Mouse (Mus musculus) liver, embryonic 15.5 days (tissue): ENCODE results near the gene 1700015F17Rik. TPM values are rescaled to one million over a fixed set of nuclear protein-coding genes. Genes with fewer than 3 reads are reported as not detected.
A peak's percentile ranks its signal among the peaks of the same experiment; 100 is the strongest.

Experiments
- ATAC-seq: fragments of 200-750 bp; cut with Nextera tagmentation; 2 replicates; pipeline ENCODE4 v1.8.0; 2017; ENCODE audit warnings: moderate number of reproducible peaks, mild to moderate bottlenecking, moderate library complexity; ENCODE audit not compliant: insufficient read depth
- H3K27ac ChIP-seq: fragments of 300-500 bp; sonication (generic); replicated peaks from 2 replicates; pipeline ENCODE4 v1.5.1; 2015; ENCODE audit warnings: mild to moderate bottlenecking, inconsistent platforms
- H3K27me3 ChIP-seq: fragments of 300-500 bp; sonication (generic); 2 replicates; pipeline ENCODE4 v1.6.1; 2015; ENCODE audit warnings: mild to moderate bottlenecking, inconsistent platforms
- H3K36me3 ChIP-seq: fragments of 300-500 bp; sonication (generic); replicated peaks from 2 replicates; pipeline ENCODE4 v1.6.1; 2015; ENCODE audit warnings: moderate library complexity, mild to moderate bottlenecking, inconsistent platforms
- H3K4me1 ChIP-seq: fragments of 300-500 bp; sonication (generic); replicated peaks from 2 replicates; pipeline ENCODE4 v1.6.1; 2015; ENCODE audit warnings: inconsistent platforms
- H3K4me2 ChIP-seq: fragments of 300-500 bp; sonication (generic); 2 replicates; pipeline ENCODE4 v1.6.1; 2015; ENCODE audit warnings: moderate library complexity, mild to moderate bottlenecking, inconsistent platforms
- H3K4me3 ChIP-seq: fragments of 300-500 bp; sonication (generic); replicated peaks from 2 replicates; pipeline ENCODE4 v1.5.1; 2015; ENCODE audit warnings: mild to moderate bottlenecking, inconsistent platforms
- H3K9ac ChIP-seq: fragments of 300-500 bp; sonication (generic); 2 replicates; pipeline ENCODE4 v1.6.1; 2015; ENCODE audit warnings: moderate library complexity, mild to moderate bottlenecking, inconsistent platforms
- H3K9me3 ChIP-seq: fragments of 300-500 bp; sonication (generic); replicated peaks from 2 replicates; pipeline ENCODE4 v1.6.1; 2016; ENCODE audit warnings: inconsistent platforms
- WGBS: fragments of 180-500 bp; shearing (Covaris S2); methylation state at CpG from one replicate; pipeline ENCODE4 v1.1.7; 2015; ENCODE audit warnings: mixed read lengths; ENCODE audit not compliant: insufficient replicate concordance; 5-methylcytosine and 5-hydroxymethylcytosine counted together
- polyA plus RNA-seq: library from polyadenylated mRNA; unstranded; fragments of >200 nt; fragmentation: Nextera tagmentation; extraction: Ambion mirVana; gene quantifications from 2 replicates; pipeline ENCODE4 v1.2.1, GENCODE M21; 2015

1700015F17Rik gene
- not detected in 2 replicates for polyA plus RNA-seq

- Histone ChIP-seq H3K4me1 (no peaks in the 10 kb centered on the region), H3K4me2 (no peak within 1 kb of the TSS), H3K36me3 (no peaks in the 10 kb centered on the region), H3K4me3 (no peak within 1 kb of the TSS), H3K9ac (no peak within 1 kb of the TSS), H3K27me3 (no peaks in the 10 kb centered on the region), H3K27ac (no peak within 1 kb of the TSS), H3K9me3 (no peaks in the 10 kb centered on the region)
- ATAC-seq, result no peak
- 74% methylated on average over 6 of the region's 6 CpGs for WGBS
These were observed at the start of gene 1700015F17Rik for GRCm38 (mm10) chr5:5479043-5479442. Gene 1700015F17Rik, minus strand, starts transcription at chr5:5479143.

GRCm38 (mm10) chr5:5515411-5515810 is 36.5 kb upstream of the 1700015F17Rik start:
- no peak overlapping the region for H3K9ac ChIP-seq
- WGBS, result 63% methylated on average over 5 of the region's 5 CpGs
- no peaks in the 10 kb centered on the region for H3K9me3 ChIP-seq
- peaks cover 10% of the 10 kb centered on the region; the same call in 1 of the 2 replicates for H3K27me3 ChIP-seq
- H3K36me3 ChIP-seq, result no peaks in the 10 kb centered on the region
- H3K4me3 ChIP-seq, result no peak overlapping the region; the same call in 1 of the 2 replicates
- peaks cover 6% of the 10 kb centered on the region for H3K4me1 ChIP-seq
- no peak overlapping the region for H3K4me2 ChIP-seq
- no peak for ATAC-seq
- no peak overlapping the region for H3K27ac ChIP-seq

GRCm38 (mm10) chr5:5514196-5515076 is 35.5 kb upstream of the 1700015F17Rik start, which contains the start of gene Cldn12:
Gene Cldn12, minus strand, starts transcription at chr5:5514958.
- Histone ChIP-seq H3K4me2 (peak within 1 kb of the TSS; percentile 79), H3K27me3 (peaks cover 10% of the 10 kb centered on the region; the same call in 1 of the 2 replicates), H3K9ac (peak within 1 kb of the TSS; percentile 46), H3K4me3 (peak within 1 kb of the TSS; percentile 66), H3K36me3 (no peaks in the 10 kb centered on the region), H3K9me3 (no peaks in the 10 kb centered on the region), H3K27ac (peak within 1 kb of the TSS; percentile 82), H3K4me1 (peaks cover 6% of the 10 kb centered on the region)
- WGBS, result under 1% methylated on average over 79 of the region's 79 CpGs
- peak; percentile 86 for ATAC-seq

GRCm38 (mm10) chr5:5511401-5511800 is 32.5 kb upstream of the 1700015F17Rik start:
- H3K9me3 ChIP-seq, result no peaks in the 10 kb centered on the region
- 58% methylated on average over 3 of the region's 3 CpGs for WGBS
- 0 out of 2 replicates have a peak, but pooled peaks cover 7% of the 10 kb centered on the region for H3K27me3 ChIP-seq
- peaks cover 6% of the 10 kb centered on the region for H3K4me1 ChIP-seq
- no peak overlapping the region for H3K4me2 ChIP-seq
- ATAC-seq, result no peak
- no peak overlapping the region for H3K27ac ChIP-seq
- H3K4me3 ChIP-seq, result no peak overlapping the region
- no peak overlapping the region for H3K9ac ChIP-seq
- H3K36me3 ChIP-seq, result no peaks in the 10 kb centered on the region

DNA sequence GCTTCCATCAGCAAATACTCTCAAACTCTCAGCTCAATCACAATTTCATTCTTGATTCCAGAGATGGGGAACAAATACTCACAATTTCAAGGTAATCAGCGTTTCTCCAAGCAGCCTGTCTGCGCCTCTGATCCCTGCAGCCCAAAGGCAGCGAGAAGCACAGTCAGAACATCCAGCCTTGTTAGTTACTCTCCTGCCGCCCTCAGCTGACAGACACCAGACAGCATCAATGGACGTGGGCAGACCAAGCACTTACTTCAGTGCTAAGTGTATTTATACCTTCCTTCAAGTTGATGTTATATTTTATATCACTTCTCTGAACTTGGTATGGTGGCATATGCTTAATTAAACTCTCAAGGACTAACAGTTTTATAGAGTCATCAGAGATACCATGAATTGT is 32.0 kb upstream of the 1700015F17Rik start:
- WGBS, result 70% methylated on average over 5 of the region's 5 CpGs
- no peak overlapping the region for H3K9ac ChIP-seq
- H3K27ac ChIP-seq, result no peak overlapping the region
- H3K9me3 ChIP-seq, result no peaks in the 10 kb centered on the region
- H3K27me3 ChIP-seq, result 0 out of 2 replicates have a peak, but pooled peaks cover 7% of the 10 kb centered on the region
- H3K4me2 ChIP-seq, result no peak overlapping the region
- H3K4me3 ChIP-seq, result no peak overlapping the region
- no peak for ATAC-seq
- H3K36me3 ChIP-seq, result no peaks in the 10 kb centered on the region
- peaks cover 6% of the 10 kb centered on the region for H3K4me1 ChIP-seq

DNA sequence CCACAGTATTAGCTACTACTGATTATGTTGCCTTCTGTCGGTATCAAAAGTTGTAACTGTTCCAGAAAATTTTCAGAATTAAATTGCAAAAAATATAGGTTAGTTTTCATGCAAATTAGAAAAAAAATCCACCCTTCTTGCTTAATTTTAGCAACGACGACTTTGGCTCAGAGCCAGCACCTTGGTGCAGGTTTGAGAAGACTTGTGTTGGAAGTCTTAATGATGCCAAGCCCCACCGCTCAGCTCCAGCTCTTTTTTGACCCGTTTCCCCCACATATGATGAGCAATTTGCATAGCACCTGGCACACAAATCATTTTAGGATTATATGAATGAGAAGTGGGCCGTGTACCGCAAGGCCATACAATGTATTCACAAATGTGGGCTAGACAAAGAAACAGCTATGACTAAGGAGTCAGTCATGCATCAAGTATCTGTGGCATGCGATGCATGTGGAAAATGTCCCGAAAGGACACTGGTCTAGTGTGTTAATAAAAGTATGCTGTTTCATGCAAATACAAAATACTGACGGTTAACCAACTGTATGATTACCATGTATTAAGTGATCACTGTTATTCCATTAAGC is 31.5 kb upstream of the 1700015F17Rik start:
- Histone ChIP-seq H3K9me3 (no peaks in the 10 kb centered on the region), H3K36me3 (no peaks in the 10 kb centered on the region), H3K4me3 (no peak overlapping the region), H3K4me1 (peaks cover 6% of the 10 kb centered on the region), H3K27me3 (0 out of 2 replicates have a peak, but pooled peaks cover 7% of the 10 kb centered on the region), H3K4me2 (no peak overlapping the region), H3K9ac (no peak overlapping the region), H3K27ac (no peak overlapping the region)
- ATAC-seq, result no peak
- WGBS, result 71% methylated on average over 10 of the region's 10 CpGs

GRCm38 (mm10) chr5:5508231-5508630 is 29.3 kb upstream of the 1700015F17Rik start:
- Histone ChIP-seq H3K27me3 (no peaks in the 10 kb centered on the region), H3K4me2 (no peak overlapping the region), H3K9me3 (no peaks in the 10 kb centered on the region), H3K9ac (no peak overlapping the region), H3K4me3 (no peak overlapping the region), H3K36me3 (no peaks in the 10 kb centered on the region), H3K4me1 (no peaks in the 10 kb centered on the region), H3K27ac (no peak overlapping the region)
- 68% methylated on average over 10 of the region's 10 CpGs for WGBS
- ATAC-seq, result no peak

GRCm38 (mm10) chr5:5507701-5508225 is 28.8 kb upstream of the 1700015F17Rik start:
- no peaks in the 10 kb centered on the region for H3K9me3 ChIP-seq
- no peak for ATAC-seq
- no peak overlapping the region for H3K27ac ChIP-seq
- 57% methylated on average over 20 of the region's 20 CpGs for WGBS
- H3K36me3 ChIP-seq, result no peaks in the 10 kb centered on the region
- H3K4me1 ChIP-seq, result no peaks in the 10 kb centered on the region
- no peak overlapping the region for H3K4me3 ChIP-seq
- H3K4me2 ChIP-seq, result no peak overlapping the region
- no peaks in the 10 kb centered on the region for H3K27me3 ChIP-seq
- no peak overlapping the region for H3K9ac ChIP-seq

- no peaks in the 10 kb centered on the region for H3K9me3 ChIP-seq
- no peak overlapping the region for H3K27ac ChIP-seq
- no peaks in the 10 kb centered on the region for H3K36me3 ChIP-seq
- H3K27me3 ChIP-seq, result no peaks in the 10 kb centered on the region
- no peaks in the 10 kb centered on the region for H3K4me1 ChIP-seq
- ATAC-seq, result no peak
- H3K9ac ChIP-seq, result no peak overlapping the region
- 74% methylated on average over 13 of the region's 13 CpGs for WGBS
- no peak overlapping the region for H3K4me3 ChIP-seq
- no peak overlapping the region for H3K4me2 ChIP-seq
These were observed 25.5 kb upstream of the 1700015F17Rik start for GRCm38 (mm10) chr5:5504456-5504855.

GRCm38 (mm10) chr5:5503381-5503780 is 24.4 kb upstream of the 1700015F17Rik start:
- ATAC-seq, result no peak
- Histone ChIP-seq H3K9me3 (no peaks in the 10 kb centered on the region), H3K27ac (no peak overlapping the region), H3K4me3 (no peak overlapping the region), H3K9ac (no peak overlapping the region), H3K36me3 (no peaks in the 10 kb centered on the region), H3K4me2 (no peak overlapping the region), H3K27me3 (no peaks in the 10 kb centered on the region), H3K4me1 (no peaks in the 10 kb centered on the region)
- WGBS, result 65% methylated on average over 4 of the region's 4 CpGs

DNA sequence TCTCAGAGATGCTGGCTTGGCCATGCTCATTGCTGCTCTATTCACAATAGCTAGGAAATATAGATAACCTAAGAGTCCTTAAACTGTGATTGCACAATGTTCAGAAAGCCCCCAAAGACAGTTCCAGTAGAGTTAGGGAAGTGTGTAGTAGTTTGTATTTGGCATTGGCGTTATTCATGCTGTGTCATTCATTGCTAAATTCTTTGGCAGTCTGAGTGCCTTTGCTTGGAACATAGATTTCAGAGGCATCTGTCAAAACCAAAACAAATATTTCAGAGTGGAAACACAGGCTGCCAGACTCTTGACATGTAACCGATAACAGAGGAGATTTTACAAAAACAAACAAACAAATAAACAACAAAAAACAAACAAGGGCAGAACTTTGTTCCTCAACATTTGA is 22.6 kb upstream of the 1700015F17Rik start:
- H3K27ac ChIP-seq, result no peak overlapping the region
- no peak overlapping the region for H3K4me2 ChIP-seq
- no peak for ATAC-seq
- H3K27me3 ChIP-seq, result no peaks in the 10 kb centered on the region
- WGBS, result 56% methylated on average over 2 of the region's 2 CpGs
- H3K36me3 ChIP-seq, result no peaks in the 10 kb centered on the region
- no peaks in the 10 kb centered on the region for H3K4me1 ChIP-seq
- no peak overlapping the region for H3K9ac ChIP-seq
- H3K9me3 ChIP-seq, result no peaks in the 10 kb centered on the region
- no peak overlapping the region for H3K4me3 ChIP-seq
